Mouse (Mus musculus): ENCODE results near the gene Gm9964. TPM values are rescaled to one million over a fixed set of nuclear protein-coding genes. Genes with fewer than 3 reads are reported as not detected.
"Not testable (repeated sequence)": the region's sequence is repeated elsewhere in the genome, so short reads cannot be mapped to it uniquely, and the experiment has no call there.

The Gm9964 gene
- polyA plus RNA-seq, 1 experiment from 2014 or later: not detected

DNA sequence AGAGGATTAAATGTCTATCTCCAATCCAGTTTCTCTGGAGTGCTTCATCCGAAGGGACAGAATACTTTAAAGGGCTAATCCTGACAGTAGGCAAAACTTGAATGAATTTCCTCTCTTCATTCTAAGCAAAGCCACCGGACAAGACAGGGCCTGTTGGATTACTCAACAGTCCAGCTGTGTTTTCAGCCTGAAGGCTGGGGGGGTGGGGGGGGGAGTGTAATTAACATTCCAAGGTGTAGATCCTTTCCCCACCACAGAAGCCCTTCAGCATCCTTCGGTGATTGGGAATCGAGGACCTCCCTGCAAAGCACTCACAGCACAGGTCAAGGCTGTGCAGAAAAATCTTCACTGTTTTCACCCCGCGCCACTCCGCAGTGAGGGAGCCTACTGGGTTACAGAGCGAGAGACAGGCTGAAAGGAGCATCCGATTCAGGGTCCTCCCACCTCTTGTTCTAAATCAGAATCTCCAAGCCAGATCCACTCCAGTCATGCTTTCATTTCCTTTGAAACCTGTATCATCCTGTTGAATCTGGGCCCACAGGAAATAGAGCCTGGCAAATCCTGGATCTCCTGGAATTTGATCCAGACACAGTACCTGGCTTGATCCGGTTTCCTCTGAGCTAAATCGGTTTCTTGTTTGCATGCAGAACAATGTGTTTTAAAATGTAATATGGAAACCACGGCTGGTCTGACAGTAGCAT is 27.4 kb upstream of the Gm9964 start:
- Histone ChIP-seq H3K27ac (replicated peaks) (peak overlapping the region; percentile 68), H3K9ac (no peak overlapping the region), H3K4me2 (replicated peaks) (no peak overlapping the region; the same call in 1 of the 2 replicates), H3K27me3 (no peaks in the 10 kb centered on the region), H3K4me3 (replicated peaks) (no peak overlapping the region), H3K4me1 (peaks cover 7% of the 10 kb centered on the region; the same call in 1 of the 2 replicates), H3K36me3 (no peaks in the 10 kb centered on the region), H3K9me3 (replicated peaks) (no peaks in the 10 kb centered on the region)
- no peak for ATAC-seq (ENCODE audit: insufficient number of reproducible peaks, low FRiP score, low TSS enrichment, low read depth)
- 21% methylated on average over 12 of the region's 12 CpGs for WGBS

DNA sequence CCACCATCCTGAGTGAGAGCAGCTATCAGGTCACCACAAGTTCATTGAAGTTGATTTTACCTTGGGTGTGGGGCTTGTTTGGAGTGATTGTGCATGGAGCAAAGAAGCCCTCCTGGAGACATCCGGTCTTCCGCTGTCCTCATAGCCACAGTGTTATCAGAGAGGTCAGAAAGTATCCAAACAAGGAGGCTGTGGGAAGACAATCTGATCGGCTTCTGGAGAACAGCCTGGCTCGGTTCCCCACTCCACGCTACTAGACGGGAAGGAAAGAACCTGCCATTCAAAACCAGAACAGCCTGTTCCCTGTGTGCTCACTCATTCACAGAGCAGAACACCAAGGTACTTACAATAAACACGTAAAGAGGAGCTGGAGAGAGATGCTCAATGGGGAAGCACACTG is 23.1 kb upstream of the Gm9964 start:
- Histone ChIP-seq H3K27ac (replicated peaks) (no peak overlapping the region), H3K9ac (no peak overlapping the region), H3K4me3 (replicated peaks) (no peak overlapping the region), H3K36me3 (no peaks in the 10 kb centered on the region), H3K4me1 (peaks cover 7% of the 10 kb centered on the region; the same call in 1 of the 2 replicates), H3K9me3 (replicated peaks) (no peaks in the 10 kb centered on the region), H3K4me2 (replicated peaks) (no peak overlapping the region), H3K27me3 (no peaks in the 10 kb centered on the region)
- no peak for ATAC-seq (ENCODE audit: insufficient number of reproducible peaks, low FRiP score, low TSS enrichment, low read depth)
- 76% methylated on average over 7 of the region's 7 CpGs for WGBS

DNA sequence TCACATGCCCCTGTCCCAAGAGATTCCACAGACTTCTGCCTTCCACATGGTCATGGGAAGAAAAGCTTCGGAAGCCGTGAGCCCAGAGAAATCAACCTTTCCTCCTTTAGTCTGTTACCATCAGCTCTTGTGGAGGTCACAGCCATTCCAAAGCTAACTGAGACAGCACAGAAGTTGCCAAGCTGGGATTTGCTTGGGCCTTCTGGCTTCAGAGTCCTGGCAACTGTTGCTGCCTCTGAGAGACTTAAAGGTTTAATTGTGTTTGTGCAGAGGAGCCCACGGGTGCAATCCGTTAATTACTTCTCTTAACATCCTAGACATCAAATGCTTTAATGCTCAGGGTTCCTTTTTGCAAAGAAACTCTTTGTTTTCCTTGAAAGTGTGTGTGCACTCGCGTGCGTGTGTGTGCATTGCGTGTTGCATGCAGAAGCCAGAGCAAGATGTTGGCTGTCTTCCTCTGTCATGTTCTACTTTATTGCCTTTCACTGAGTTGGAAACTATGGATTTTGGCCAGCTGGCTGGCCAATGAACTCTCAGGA is 20.2 kb upstream of the Gm9964 start:
- Histone ChIP-seq H3K4me1 (no peaks in the 10 kb centered on the region), H3K9me3 (replicated peaks) (no peaks in the 10 kb centered on the region), H3K27ac (replicated peaks) (no peak overlapping the region), H3K4me2 (replicated peaks) (no peak overlapping the region), H3K4me3 (replicated peaks) (no peak overlapping the region), H3K27me3 (no peaks in the 10 kb centered on the region), H3K9ac (no peak overlapping the region), H3K36me3 (no peaks in the 10 kb centered on the region)
- ATAC-seq (ENCODE audit: insufficient number of reproducible peaks, low FRiP score, low TSS enrichment, low read depth): no peak
- 74% methylated on average over 8 of the region's 8 CpGs for WGBS

DNA sequence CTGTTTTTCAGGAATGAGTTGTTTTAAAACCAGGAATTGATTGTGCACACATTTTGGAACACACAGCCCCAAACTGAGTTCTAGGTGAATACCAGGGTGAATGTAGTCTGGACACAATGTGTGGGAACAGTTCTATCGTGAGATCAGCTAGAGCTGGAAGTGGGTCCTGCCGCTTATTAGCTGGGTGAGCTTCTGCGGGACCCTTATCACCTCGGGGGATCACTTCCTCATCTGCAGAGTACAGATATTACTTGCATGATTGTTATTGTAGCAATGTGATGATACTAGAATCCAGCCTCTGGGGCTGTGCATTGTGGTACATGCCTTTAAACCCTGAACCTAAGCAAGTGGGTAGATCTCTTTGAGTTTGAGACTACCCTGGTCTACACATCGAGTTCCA is 13.8 kb upstream of the Gm9964 start:
- H3K27ac ChIP-seq (replicated peaks): no peak overlapping the region
- no peaks in the 10 kb centered on the region for H3K9me3 ChIP-seq (replicated peaks)
- no peaks in the 10 kb centered on the region for H3K27me3 ChIP-seq
- no peak for ATAC-seq (ENCODE audit: insufficient number of reproducible peaks, low FRiP score, low TSS enrichment, low read depth)
- H3K9ac ChIP-seq: no peak overlapping the region
- H3K36me3 ChIP-seq: no peaks in the 10 kb centered on the region
- H3K4me3 ChIP-seq (replicated peaks): no peak overlapping the region
- 76% methylated on average over 5 of the region's 5 CpGs for WGBS
- peaks cover 20% of the 10 kb centered on the region for H3K4me1 ChIP-seq
- H3K4me2 ChIP-seq (replicated peaks): no peak overlapping the region

DNA sequence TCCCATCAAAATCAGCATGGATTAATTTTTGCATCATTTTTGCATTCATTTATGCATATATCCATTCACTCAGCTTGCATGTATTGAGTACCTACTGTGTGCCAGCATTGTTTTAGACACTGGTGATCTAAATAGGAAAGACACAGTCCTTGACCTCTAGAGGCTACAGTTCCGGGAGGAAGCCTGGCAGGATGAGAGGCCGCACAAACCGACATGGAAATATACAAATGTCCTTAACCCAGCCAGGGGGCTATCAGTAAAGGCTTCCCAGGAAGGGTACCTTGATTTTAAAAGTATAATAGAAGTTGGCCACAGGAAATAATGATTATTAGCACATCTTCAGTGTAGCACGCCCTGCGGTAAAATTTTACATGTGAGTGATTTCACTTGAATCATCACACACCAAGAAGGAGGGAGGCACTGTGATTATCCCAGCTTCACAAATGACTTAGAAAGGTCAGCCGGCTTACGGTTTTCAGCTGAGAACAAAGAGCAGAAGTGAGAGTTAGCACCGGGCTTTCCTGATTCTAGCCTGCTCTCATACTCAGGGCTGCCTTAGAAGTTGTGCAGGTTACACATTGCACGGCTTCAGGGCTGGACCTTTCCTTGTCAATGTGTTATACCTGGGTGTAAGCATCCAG is 11.0 kb upstream of the Gm9964 start:
- Histone ChIP-seq H3K27me3 (no peaks in the 10 kb centered on the region), H3K9me3 (replicated peaks) (no peaks in the 10 kb centered on the region), H3K36me3 (no peaks in the 10 kb centered on the region), H3K4me3 (replicated peaks) (no peak overlapping the region), H3K27ac (replicated peaks) (peak overlapping the region; percentile 89), H3K4me2 (replicated peaks) (no peak overlapping the region), H3K4me1 (peaks cover 20% of the 10 kb centered on the region), H3K9ac (no peak overlapping the region)
- ATAC-seq (ENCODE audit: insufficient number of reproducible peaks, low FRiP score, low TSS enrichment, low read depth): no peak
- 53% methylated on average over 9 of the region's 9 CpGs for WGBS

DNA sequence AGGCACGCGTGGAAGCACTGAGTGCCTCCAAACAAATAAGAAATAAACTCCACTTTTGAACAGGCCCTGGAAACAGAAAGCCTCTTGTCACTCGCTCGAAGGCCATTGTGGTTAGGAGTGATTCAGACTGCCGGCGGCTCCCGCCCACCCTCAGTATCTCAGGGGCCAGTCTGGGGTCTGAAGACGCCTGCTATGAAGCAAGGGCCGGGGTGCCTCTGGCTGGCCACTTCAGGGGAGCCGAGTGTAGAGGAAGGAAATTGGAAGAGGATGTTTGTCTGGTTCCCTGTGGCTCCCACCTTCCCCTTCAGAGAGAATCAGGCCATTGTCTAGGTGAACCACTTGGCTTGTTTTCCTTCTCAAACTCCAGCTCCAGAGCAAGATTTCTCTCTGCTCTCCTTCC is 10.3 kb upstream of the Gm9964 start:
- H3K9me3 ChIP-seq (replicated peaks): no peaks in the 10 kb centered on the region
- peak overlapping the region; percentile 31; the same call in 1 of the 2 replicates for H3K4me2 ChIP-seq (replicated peaks)
- H3K36me3 ChIP-seq: no peaks in the 10 kb centered on the region
- peak overlapping the region; percentile 89 for H3K27ac ChIP-seq (replicated peaks)
- H3K4me1 ChIP-seq: peaks cover 20% of the 10 kb centered on the region
- no peak overlapping the region for H3K9ac ChIP-seq
- peak; percentile 64 for ATAC-seq (ENCODE audit: insufficient number of reproducible peaks, low FRiP score, low TSS enrichment, low read depth)
- 9% methylated on average over 10 of the region's 10 CpGs for WGBS
- H3K4me3 ChIP-seq (replicated peaks): no peak overlapping the region
- H3K27me3 ChIP-seq: no peaks in the 10 kb centered on the region

DNA sequence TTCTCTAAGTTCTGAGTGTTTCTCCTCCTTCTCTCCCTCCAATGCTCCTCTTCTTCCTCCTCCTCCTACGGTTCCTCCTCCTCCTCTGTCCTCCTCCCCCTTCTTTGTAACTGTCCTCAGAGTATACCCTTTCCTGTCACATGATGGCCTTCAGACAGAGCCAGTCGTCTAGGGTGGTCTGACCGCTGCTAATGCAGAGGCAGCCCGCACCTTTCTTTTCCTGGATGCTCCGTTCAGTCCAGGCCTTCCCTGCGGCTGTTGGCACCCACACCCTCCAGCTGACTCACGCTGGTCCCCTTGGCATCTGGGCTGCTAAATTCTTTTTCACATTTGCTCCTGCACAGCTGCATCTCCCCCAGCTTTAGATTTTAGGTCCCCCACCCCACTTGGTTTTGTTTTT is 9.8 kb upstream of the Gm9964 start:
- Histone ChIP-seq H3K4me3 (replicated peaks) (no peak overlapping the region), H3K9me3 (replicated peaks) (no peaks in the 10 kb centered on the region), H3K27ac (replicated peaks) (peak overlapping the region; percentile 89), H3K27me3 (no peaks in the 10 kb centered on the region), H3K9ac (no peak overlapping the region), H3K4me2 (replicated peaks) (peak overlapping the region; percentile 31; the same call in 1 of the 2 replicates), H3K36me3 (no peaks in the 10 kb centered on the region), H3K4me1 (peaks cover 20% of the 10 kb centered on the region)
- peak; percentile 86 for ATAC-seq (ENCODE audit: insufficient number of reproducible peaks, low FRiP score, low TSS enrichment, low read depth)
- 10% methylated on average over 7 of the region's 7 CpGs for WGBS

DNA sequence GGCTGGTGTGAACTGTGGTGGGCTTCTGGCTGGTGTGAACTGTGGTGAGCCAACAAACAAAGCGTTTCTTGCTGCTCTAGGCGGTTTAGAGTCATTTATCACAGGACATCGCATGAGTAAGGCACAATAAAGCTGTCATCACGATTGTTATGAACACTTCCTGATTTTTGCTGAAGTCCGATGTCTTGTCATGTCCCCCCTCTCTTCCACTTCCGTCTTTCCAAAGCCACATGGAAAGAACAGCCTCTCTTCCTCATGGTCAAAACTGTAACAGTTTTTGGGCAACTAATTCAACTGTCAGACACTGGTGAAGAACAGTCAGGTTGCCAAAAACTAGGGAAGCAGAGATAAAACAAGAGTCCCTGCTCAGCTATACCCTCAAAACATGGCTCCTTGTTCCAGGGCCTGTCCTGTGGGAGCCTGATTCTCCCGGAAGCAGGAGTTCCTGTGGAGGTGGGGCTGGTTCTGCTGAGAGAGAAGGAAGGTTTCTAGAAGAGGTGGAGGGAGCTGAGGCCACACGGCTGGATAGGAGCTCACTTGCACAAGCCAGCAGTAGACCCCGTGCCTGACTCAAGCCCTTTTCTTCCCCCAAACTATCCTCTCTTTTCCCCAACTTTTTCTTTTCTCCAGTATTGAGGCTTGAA is 9.1 kb upstream of the Gm9964 start:
- H3K4me3 ChIP-seq (replicated peaks): no peak overlapping the region
- peaks cover 20% of the 10 kb centered on the region for H3K4me1 ChIP-seq
- H3K36me3 ChIP-seq: no peaks in the 10 kb centered on the region
- H3K27me3 ChIP-seq: no peaks in the 10 kb centered on the region
- 70% methylated on average over 9 of the region's 9 CpGs for WGBS
- H3K4me2 ChIP-seq (replicated peaks): no peak overlapping the region; the same call in 1 of the 2 replicates
- H3K9ac ChIP-seq: no peak overlapping the region
- ATAC-seq (ENCODE audit: insufficient number of reproducible peaks, low FRiP score, low TSS enrichment, low read depth): no peak
- H3K27ac ChIP-seq (replicated peaks): peak overlapping the region; percentile 89
- no peaks in the 10 kb centered on the region for H3K9me3 ChIP-seq (replicated peaks)

DNA sequence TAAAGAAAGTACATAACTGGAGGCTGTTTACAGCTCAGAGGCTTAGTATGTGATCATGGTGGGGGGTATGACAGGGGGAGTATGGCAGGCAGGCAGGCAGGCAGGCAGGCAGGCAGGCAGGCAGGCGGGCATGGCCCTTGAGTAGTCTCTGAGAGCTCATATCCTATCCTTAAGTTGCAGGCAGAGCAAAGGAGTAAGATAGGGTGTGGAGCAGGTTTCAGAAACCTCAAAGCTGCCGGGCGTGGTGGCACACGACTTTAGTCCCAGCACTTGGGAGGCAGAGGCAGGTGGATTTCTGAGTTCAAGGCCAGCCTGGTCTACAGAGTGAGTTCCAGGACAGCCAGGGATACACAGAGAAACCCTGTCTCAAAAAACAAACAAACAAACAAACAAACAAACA is 7.5 kb upstream of the Gm9964 start:
- H3K27me3 ChIP-seq; H3K27ac ChIP-seq (replicated peaks); H3K36me3 ChIP-seq; H3K4me3 ChIP-seq (replicated peaks); H3K4me2 ChIP-seq (replicated peaks); H3K9me3 ChIP-seq (replicated peaks); ATAC-seq (ENCODE audit: insufficient number of reproducible peaks, low FRiP score, low TSS enrichment, low read depth); H3K9ac ChIP-seq: not testable (repeated sequence)
- H3K4me1 ChIP-seq: peaks cover 20% of the 10 kb centered on the region
- 83% methylated on average over 4 of the region's 4 CpGs for WGBS

DNA sequence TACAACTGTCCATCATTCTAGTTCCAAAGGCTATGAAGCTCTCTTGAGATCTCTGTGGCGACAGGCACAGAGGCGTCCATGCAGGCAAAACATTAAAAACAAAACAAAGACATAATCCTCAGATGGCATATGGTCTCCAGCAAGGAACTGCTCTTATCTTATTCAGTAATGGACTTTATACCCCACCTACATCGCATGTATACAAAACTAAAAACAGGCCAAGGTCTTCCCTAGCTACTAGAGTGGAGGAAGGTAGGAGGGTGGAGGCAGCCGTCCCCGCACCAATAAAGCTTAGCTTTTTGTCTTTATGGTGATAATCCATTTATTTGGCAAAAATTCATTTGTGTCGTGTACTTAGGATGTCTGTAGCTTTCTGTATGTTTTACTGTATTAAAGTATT is 6.4 kb upstream of the Gm9964 start:
- ATAC-seq (ENCODE audit: insufficient number of reproducible peaks, low FRiP score, low TSS enrichment, low read depth): no peak
- no peak overlapping the region for H3K9ac ChIP-seq
- WGBS: 75% methylated on average over 6 of the region's 6 CpGs
- no peaks in the 10 kb centered on the region for H3K9me3 ChIP-seq (replicated peaks)
- H3K36me3 ChIP-seq: no peaks in the 10 kb centered on the region
- H3K27me3 ChIP-seq: no peaks in the 10 kb centered on the region
- H3K4me2 ChIP-seq (replicated peaks): no peak overlapping the region
- H3K4me3 ChIP-seq (replicated peaks): no peak overlapping the region
- H3K4me1 ChIP-seq: peaks cover 20% of the 10 kb centered on the region
- H3K27ac ChIP-seq (replicated peaks): no peak overlapping the region

DNA sequence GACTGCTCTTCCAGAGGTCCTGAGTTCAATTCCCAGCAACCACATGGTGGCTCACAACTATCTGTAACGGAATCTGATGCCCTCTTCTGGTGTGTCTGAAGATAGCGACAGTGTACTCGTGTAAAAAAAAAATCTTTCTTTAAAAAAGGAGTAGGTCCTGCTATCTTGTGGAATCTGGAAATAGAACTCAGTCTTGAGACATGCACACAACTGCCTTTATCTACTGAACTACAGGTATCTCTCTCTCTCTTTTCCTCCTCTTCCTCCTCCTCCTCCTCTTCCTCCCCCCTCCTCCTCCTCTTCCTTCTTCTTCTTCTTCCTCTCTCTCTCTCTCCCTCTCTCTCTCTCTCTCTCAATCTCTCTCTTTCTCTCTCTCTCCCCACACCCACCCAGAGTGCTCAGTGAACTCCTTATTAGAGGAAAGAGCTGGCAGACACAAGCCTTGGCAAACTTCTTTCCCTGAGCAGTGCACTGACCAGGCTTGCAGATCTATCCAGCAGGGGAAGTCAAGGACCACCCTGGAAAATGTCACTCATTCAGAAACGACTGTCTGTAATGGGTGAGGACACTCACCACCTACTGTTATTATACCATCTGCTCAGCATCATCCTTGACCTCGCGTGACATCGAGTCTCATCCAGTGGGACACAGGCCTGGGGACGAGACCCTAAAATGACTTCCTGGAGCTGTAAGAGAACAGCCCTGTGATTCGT is 3.2 kb upstream of the Gm9964 start:
- H3K27ac ChIP-seq (replicated peaks): no peak overlapping the region
- no peaks in the 10 kb centered on the region for H3K27me3 ChIP-seq
- H3K4me2 ChIP-seq (replicated peaks): no peak overlapping the region
- ATAC-seq (ENCODE audit: insufficient number of reproducible peaks, low FRiP score, low TSS enrichment, low read depth): no peak
- H3K4me1 ChIP-seq: no peaks in the 10 kb centered on the region
- H3K36me3 ChIP-seq: no peaks in the 10 kb centered on the region
- H3K4me3 ChIP-seq (replicated peaks): no peak overlapping the region
- H3K9ac ChIP-seq: no peak overlapping the region
- no peaks in the 10 kb centered on the region for H3K9me3 ChIP-seq (replicated peaks)
- WGBS: 70% methylated on average over 9 of the region's 9 CpGs

Measured in embryonic facial prominence, embryonic 15.5 days (tissue).